Mouse (Mus musculus) heart, adult 11 months (tissue): ENCODE results near the gene Actr6.
"Not testable (repeated sequence)": the region's sequence is repeated elsewhere in the genome, so short reads cannot be mapped to it uniquely, and the experiment has no call there.

Experiments
- DNase-seq: peaks from one replicate; pipeline ENCODE4 v3.0.0; 2022

Actr6 gene

DNA sequence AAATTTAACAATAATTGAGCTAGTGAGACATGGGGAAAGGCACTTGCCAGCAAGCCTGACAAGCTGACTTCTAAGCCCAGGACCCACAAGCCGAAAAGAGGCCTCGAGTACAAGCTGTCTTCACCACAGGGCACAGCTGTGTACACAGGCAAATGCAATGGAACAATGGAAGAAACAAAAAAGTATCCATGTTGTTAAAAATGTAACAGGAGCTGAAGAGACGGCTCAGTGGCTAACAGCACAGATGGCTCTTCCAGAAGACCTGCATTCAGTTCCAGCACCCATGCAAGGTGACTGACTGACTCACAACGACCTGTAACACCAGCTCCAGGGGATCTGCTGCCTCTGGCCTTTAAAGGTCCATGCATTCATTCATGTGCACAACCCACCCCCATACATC is 55.5 kb downstream of the Actr6 start:
- no peak for DNase-seq

DNA sequence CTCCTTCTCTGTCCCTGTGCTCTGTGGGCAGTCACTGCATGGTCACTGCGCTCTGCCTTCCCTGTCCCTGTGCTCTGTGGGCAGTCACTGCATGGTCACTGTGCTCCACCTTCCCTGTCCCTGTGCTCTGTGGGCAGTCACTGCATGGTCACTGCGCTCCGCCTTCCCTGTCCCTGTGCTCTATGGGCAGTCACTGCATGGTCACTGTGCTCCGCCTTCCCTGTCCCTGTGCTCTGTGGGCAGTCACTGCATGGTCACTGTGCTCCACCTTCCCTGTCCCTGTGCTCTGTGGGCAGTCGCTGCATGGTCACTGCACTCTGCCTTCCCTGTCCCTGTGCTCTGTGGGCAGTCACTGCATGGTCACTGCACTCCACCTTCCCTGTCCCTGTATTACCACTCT is 61.7 kb downstream of the Actr6 start:
- not testable (repeated sequence) for DNase-seq

- DNase-seq, result no peak
Observed at GRCm38 (mm10) chr10:89667571-89667970, 64.5 kb downstream of the Actr6 start.

DNA sequence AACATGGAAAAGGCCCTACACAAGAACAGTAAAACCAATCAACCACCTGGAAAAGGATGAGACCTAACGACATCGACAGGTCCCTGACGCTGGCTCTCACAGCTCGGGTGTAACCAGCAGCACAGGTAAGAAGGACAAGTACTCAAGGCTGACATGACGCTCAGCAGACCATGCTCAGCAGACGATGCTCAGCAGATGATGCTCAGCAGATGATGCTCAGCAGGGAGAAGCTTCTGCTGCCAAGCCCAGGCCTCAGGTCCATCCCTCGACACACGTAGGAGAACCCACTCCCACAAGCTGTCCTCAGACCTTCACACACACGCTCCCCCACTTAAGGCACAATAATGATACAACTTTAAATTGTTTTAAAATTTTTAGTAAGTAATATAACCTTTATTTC is 66.4 kb downstream of the Actr6 start:
- no peak for DNase-seq

- no peak for DNase-seq
Observed at GRCm38 (mm10) chr10:89664977-89665645, 67.0 kb downstream of the Actr6 start.
